Mouse (Mus musculus) megakaryocyte, embryonic 14.5 days (primary cell): Measurements from ENCODE around the gene Nipbl.

Source experiments
- FLI1 ChIP-seq: IDR thresholded peaks from 2 replicates; pipeline ENCODE4 v1.6.1; 2012; ENCODE audit warnings: low read length, inconsistent platforms, mixed read lengths
- GATA1 ChIP-seq: IDR thresholded peaks from 3 replicates; pipeline ENCODE4 v1.6.1; 2012; ENCODE audit warnings: mixed read lengths, low read length, inconsistent platforms, borderline replicate concordance

DNA sequence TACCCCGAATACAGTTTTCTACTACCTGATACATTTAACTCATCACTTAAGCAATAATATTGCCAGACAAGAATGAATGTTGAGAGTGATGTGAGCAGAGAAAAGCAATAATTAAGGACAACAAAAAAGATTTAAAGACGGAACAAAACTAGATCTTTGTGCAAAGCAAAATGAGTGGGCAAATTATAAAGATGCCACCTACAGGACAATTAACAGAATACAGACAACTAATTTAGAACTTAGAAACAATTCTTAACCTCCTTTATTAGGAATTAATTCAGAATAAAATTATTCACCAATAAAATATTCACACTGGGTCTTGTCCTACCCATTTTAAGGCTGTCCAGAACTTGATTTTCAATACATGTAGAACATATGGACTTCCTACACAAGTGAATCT lies 38.0 kb downstream of the Nipbl start:
- TF ChIP-seq GATA1 (no peak), FLI1 (no peak)
